Mouse (Mus musculus) bone marrow, adult 2 months (tissue): Measurements from ENCODE around the gene Tbp. TPM values are rescaled to one million over a fixed set of nuclear protein-coding genes. Genes with fewer than 3 reads are reported as not detected.

Source experiments
- H3K27ac ChIP-seq: fragments of 200-500 bp; 2 replicates; pipeline ENCODE4 v1.5.1; 2012; ENCODE audit warnings: low read depth, mild to moderate bottlenecking, control low read depth, inconsistent platforms, low read length; ENCODE audit not compliant: control insufficient read depth, poor library complexity, insufficient read depth
- H3K4me1 ChIP-seq: fragments of 200-500 bp; 2 replicates; pipeline ENCODE4 v1.6.1; 2011; ENCODE audit warnings: low read length; ENCODE audit not compliant: control insufficient read depth, insufficient read depth
- H3K4me3 ChIP-seq: fragments of 200-500 bp; replicated peaks from 2 replicates; pipeline ENCODE3; 2011; ENCODE audit warnings: mild to moderate bottlenecking, low read depth, low read length, control low read depth; ENCODE audit not compliant: control insufficient read depth
- CTCF ChIP-seq: fragments of 200-500 bp; IDR thresholded peaks from 2 replicates; pipeline ENCODE4 v1.5.1; 2011; ENCODE audit warnings: low read length, control low read depth; ENCODE audit not compliant: control insufficient read depth, insufficient read depth
- POLR2A ChIP-seq: fragments of 200-500 bp; IDR thresholded peaks from 2 replicates; pipeline ENCODE4 v1.6.1; 2011; ENCODE audit warnings: low read depth, mild to moderate bottlenecking, control low read depth, low read length, borderline replicate concordance; ENCODE audit not compliant: control insufficient read depth
- WGBS: fragments of 180-500 bp; shearing (Covaris S2); methylation state at CpG from one replicate; pipeline ENCODE4 v1.1.7; 2018; 5-methylcytosine and 5-hydroxymethylcytosine counted together
- polyA plus RNA-seq: library from polyadenylated mRNA; stranded (reverse); fragments of >200 nt; gene quantifications from 2 replicates; pipeline ENCODE4 v1.2.4, GENCODE M21; 2011; ENCODE audit warnings: low replicate concordance; ENCODE audit not compliant: missing spikeins, insufficient read depth, insufficient read length

The Tbp gene
- polyA plus RNA-seq, 1 experiment = 15.6 TPM

DNA sequence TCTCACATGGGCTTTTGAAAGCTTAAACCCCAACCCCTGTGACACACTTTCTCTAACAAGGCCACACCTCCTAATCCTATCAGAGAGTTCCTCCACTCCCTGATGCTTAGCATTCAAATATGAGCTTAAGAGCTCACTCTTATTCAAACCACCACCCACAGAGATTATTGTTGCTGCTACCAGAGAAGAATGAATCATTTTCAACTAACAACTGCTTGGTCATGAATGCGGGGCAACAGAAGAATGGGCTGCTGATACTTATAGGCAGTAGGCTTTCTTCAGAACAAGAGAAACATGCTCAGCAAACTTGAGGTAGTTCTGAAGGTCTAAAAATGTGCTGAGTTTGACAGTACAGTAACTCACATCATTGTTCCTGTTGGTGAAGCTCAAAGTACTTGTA is 50.0 kb downstream of the Tbp start:
- WGBS = 88% methylated on average over 1 of the region's 1 CpGs
- Histone ChIP-seq H3K4me1 (no peaks in the 10 kb centered on the region), H3K4me3 (no peak overlapping the region), H3K27ac (no peak overlapping the region)
- TF ChIP-seq CTCF (no peak), POLR2A (no peak)

DNA sequence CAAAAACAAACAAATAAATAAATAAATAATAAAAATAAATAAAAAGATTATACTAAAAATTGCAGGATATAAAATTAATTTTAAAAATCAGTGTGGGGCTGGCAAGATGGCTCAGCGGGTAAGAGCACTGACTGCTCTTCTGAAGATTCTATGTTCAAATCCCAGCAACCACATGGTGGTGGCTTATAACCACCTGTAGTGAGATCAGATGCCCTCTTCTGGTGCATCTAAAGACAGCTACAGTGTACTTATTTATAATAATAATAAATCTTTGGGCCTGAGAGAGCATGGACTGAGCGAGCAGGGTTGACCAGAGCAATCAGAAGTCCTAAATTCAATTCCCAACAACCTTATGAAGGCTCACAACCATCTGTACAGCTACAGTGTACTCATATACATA is 60.3 kb downstream of the Tbp start:
- 80% methylated on average over 2 of the region's 2 CpGs for WGBS
- no peak for TF ChIP-seq POLR2A
- no peak for TF ChIP-seq CTCF
- Histone ChIP-seq H3K4me3 (no peak overlapping the region), H3K27ac (no peak overlapping the region), H3K4me1 (no peaks in the 10 kb centered on the region)

DNA sequence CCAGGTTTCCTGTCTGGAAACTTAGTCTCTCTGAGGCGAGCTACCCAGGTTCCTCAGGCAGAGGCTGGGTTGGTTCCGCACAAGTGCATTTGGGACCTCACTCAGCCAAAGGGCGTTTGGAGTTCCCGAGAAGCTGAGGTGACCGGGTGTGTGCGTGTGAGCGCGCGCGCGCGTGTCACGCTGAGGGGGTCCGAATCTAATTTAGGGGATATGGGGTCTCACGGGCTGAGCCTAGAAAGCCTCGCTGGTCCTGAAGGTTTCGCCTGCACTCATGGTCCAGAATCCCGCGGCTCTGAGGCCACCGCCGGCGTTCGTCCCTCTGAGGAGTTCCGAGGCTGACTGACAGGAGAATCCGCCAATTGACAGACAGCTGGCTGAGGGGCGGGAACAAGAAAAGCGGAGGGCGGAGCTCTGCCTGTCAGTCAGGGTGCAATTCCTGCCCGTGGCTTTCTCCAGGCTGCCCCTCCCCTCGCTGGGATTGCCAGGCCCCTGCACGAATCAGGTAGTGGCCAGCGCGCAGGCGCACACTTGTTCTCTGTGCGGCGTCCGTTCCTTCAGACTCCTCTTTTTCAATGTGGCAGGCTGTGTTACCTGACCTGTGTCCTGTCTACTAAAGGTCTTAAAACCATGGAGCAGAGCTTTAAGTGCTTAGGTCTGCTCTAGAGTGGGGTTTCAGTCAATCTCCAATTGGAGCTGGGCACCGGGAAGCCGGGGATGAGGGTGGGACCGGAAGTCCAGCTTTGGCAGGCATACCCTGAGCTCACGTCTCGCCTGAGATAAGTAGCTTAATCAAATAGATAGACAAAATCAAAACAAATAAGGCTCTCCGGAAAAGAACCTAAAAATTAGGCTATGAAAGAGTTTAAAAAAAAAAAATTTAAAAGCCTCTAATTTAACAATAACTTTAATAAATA is 64.6 kb downstream of the Tbp start, which contains the start of gene Prdm9:
Gene Prdm9 (minus strand): TSS at position 341 of the 914 bp plus-strand sequence.
- no peaks in the 10 kb centered on the region for H3K4me1 ChIP-seq
- H3K27ac ChIP-seq = peak within 1 kb of the TSS; percentile 62
- WGBS = under 1% methylated on average over 43 of the region's 43 CpGs
- TF ChIP-seq CTCF (no peak), POLR2A (peak; percentile 83; the same call in 1 of the 2 replicates)
- peak within 1 kb of the TSS; percentile 84 for H3K4me3 ChIP-seq

DNA sequence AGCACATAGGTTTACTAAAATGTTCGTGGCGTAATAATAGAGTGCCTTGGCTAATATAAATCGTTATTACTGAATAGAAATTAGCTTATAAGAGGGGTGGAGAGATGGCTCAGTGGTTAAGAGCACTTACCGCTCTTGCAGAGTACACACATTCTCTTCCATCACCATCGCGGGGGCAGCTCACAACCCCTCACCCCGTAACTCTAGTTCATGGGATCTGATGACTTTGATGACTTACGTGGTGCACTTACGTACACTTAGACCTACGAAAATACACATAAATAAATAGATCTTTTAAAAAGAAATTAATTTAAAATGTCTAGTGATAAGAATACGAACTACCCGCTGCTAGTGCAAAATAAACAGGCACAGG is 65.2 kb downstream of the Tbp start:
- TF ChIP-seq CTCF (no peak), POLR2A (no peak)
- H3K4me1 ChIP-seq = no peaks in the 10 kb centered on the region
- WGBS = 48% methylated on average over 12 of the region's 12 CpGs
- no peak overlapping the region for H3K27ac ChIP-seq
- H3K4me3 ChIP-seq = peak overlapping the region; percentile 26

DNA sequence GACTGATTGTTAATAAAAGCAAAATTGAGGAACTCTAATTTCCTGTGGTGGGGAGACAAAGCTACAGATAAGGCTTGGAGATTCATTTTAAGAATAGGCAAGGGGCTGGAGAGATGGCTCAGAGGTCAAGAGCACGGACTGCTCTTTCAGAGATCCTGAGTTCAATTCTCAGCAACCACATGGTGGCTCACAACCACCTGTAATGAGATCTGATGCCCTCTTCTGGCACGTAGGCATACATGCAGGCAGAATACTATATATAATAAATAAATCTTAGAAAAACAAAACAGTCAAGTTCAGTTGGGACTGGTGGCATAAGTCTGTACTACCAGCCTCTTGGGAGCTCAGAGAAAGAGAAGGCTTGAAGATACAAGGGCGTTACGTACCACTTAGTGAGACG is 67.2 kb downstream of the Tbp start:
- 67% methylated on average over 5 of the region's 5 CpGs for WGBS
- Histone ChIP-seq H3K4me1 (no peaks in the 10 kb centered on the region), H3K27ac (no peak overlapping the region), H3K4me3 (no peak overlapping the region)
- no peak for TF ChIP-seq POLR2A
- TF ChIP-seq CTCF = no peak

DNA sequence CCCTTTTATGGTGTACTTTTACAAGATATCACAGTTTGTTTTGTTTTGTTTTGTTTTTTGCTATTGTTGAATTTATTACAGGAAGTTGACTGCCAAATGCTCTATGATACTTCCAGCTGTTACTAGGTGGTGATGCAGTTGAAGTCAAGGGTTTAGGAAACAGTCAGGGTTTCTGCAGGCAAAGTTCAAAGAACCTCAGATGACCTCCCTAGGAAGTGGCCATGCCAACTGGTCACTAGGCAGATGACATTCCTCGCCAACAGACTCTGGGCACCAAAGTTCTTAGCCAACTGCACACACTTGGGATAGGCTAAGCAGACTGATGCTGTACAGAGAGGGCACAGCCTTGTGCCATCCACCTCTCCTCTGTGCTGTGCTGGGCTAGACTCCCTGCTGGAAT is 75.4 kb downstream of the Tbp start:
- TF ChIP-seq POLR2A (no peak), CTCF (no peak)
- WGBS = 53% methylated on average over 1 of the region's 1 CpGs
- no peak overlapping the region for H3K4me3 ChIP-seq
- no peak overlapping the region for H3K27ac ChIP-seq
- no peaks in the 10 kb centered on the region for H3K4me1 ChIP-seq

DNA sequence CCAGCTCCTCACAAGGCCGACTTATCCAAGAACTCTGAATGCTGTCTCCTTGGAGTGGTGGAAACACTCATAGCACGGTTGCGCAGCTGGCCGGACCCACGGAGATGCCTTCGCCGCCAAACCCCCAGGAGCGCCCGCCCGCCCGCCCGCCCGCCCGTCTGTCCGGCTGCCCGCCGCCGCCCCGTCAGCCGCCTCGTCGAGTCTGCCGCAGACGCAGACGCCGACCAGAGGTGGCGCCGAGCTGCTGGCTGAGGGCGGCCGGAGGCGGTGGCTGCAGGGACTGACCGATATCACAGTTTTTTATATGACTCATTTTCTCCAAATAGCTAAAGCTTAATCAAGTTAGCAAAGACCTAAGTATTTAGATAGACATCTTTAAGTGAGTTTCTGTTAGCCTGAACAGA is 77.6 kb downstream of the Tbp start:
- Histone ChIP-seq H3K4me3 (no peak overlapping the region), H3K4me1 (no peaks in the 10 kb centered on the region)
- 1% methylated on average over 32 of the region's 32 CpGs for WGBS

More for the DNA sequence above, 77.6 kb downstream of the Tbp start:
- no peak overlapping the region for H3K27ac ChIP-seq
- no peak for TF ChIP-seq POLR2A
- no peak for TF ChIP-seq CTCF

Other genes starting within 250 kb of the Tbp start
- 3.0 TPM in 1 of 2 replicates, not detected in the other for gene Dll1, start 123.0 kb upstream of the Tbp start, polyA plus RNA-seq
- 4.6 and 8.2 TPM in 2 replicates for gene Fam120b, start 103.7 kb upstream of the Tbp start, polyA plus RNA-seq
- 146 and 240 TPM in 2 replicates for gene Psmb1, start 137 bp upstream of the Tbp start, polyA plus RNA-seq
- 15.7 and 39.6 TPM in 2 replicates for gene Pdcd2, start 27.4 kb downstream of the Tbp start, polyA plus RNA-seq
- 2.4 and 5.7 TPM in 2 replicates for gene Prdm9, start 64.5 kb downstream of the Tbp start, polyA plus RNA-seq
- gene Chd1, start 205.1 kb downstream of the Tbp start, polyA plus RNA-seq = 14.8 and 23.0 TPM in 2 replicates